Mouse (Mus musculus) adrenal gland (tissue): ENCODE measurements around the gene Tbata.

Experiments
- intact Hi-C: fragments of 180-260 bp; cut with DNase I; formaldehyde crosslinking; loops from one replicate; pipeline ENCODE4 v1.15.1; 2025
- long read RNA-seq, 2 experiments: library from polyadenylated mRNA; unstranded; transcript quantifications; one replicate each; pipeline ENCODE4 v2.0.0; 2020; ENCODE audit warnings: borderline replicate concordance in 1 of 2; ENCODE audit not compliant: insufficient replicate concordance in 1 of 2

The Tbata gene
- long read RNA-seq, experiment 1 = 0 reads
- long read RNA-seq, experiment 2 = 0 reads

- intact Hi-C loops = no loop called here
Observed at GRCm38 (mm10) chr10:61171654-61172053, at the start of gene Tbata. Gene Tbata (plus strand): TSS chr10:61171954.

GRCm38 (mm10) chr10:61123276-61123913, 48.4 kb upstream of the Tbata start:
- intact Hi-C loops = no loop called here

- intact Hi-C loops = no loop called here
Observed at GRCm38 (mm10) chr10:61124462-61124861, 47.3 kb upstream of the Tbata start.

- intact Hi-C loops = no loop called here
Observed at GRCm38 (mm10) chr10:61128701-61129365, 42.9 kb upstream of the Tbata start.

- intact Hi-C loops = no loop called here
Observed at GRCm38 (mm10) chr10:61130959-61131358, 40.8 kb upstream of the Tbata start.

- intact Hi-C loops = no loop called here
Observed at GRCm38 (mm10) chr10:61134041-61134440, 37.7 kb upstream of the Tbata start.

GRCm38 (mm10) chr10:61135226-61135839, 36.4 kb upstream of the Tbata start:
- intact Hi-C loops = no loop called here

- intact Hi-C loops = no loop called here
Observed at GRCm38 (mm10) chr10:61137567-61137966, 34.2 kb upstream of the Tbata start.

- intact Hi-C loops = no loop called here
Observed at GRCm38 (mm10) chr10:61143343-61143742, 28.4 kb upstream of the Tbata start.

- intact Hi-C loops = no loop called here
Observed at GRCm38 (mm10) chr10:61145766-61146118, 26.0 kb upstream of the Tbata start.

GRCm38 (mm10) chr10:61146119-61146806, 25.5 kb upstream of the Tbata start:
- intact Hi-C loops = no loop called here

GRCm38 (mm10) chr10:61146807-61147156, 25.0 kb upstream of the Tbata start:
- intact Hi-C loops = no loop called here

GRCm38 (mm10) chr10:61147157-61148040, 24.4 kb upstream of the Tbata start, which contains the start of gene Sgpl1:
Gene Sgpl1 (minus strand): TSS chr10:61147703.
- intact Hi-C loops = no loop called here

- intact Hi-C loops = no loop called here
Observed at GRCm38 (mm10) chr10:61149476-61149875, 22.3 kb upstream of the Tbata start.

GRCm38 (mm10) chr10:61150616-61151015, 21.1 kb upstream of the Tbata start:
- intact Hi-C loops = no loop called here

GRCm38 (mm10) chr10:61152131-61152530, 19.6 kb upstream of the Tbata start:
- intact Hi-C loops = no loop called here

GRCm38 (mm10) chr10:61155611-61156010, 16.1 kb upstream of the Tbata start:
- intact Hi-C loops = no loop called here

GRCm38 (mm10) chr10:61156453-61156852, 15.3 kb upstream of the Tbata start:
- intact Hi-C loops = no loop called here

- intact Hi-C loops = no loop called here
Observed at GRCm38 (mm10) chr10:61158594-61158993, 13.2 kb upstream of the Tbata start.

- intact Hi-C loops = no loop called here
Observed at GRCm38 (mm10) chr10:61160089-61160488, 11.7 kb upstream of the Tbata start.

- intact Hi-C loops = no loop called here
Observed at GRCm38 (mm10) chr10:61160671-61161070, 11.1 kb upstream of the Tbata start.
